Mouse (Mus musculus): Measurements from ENCODE around the gene Tnc.

Tnc gene

DNA sequence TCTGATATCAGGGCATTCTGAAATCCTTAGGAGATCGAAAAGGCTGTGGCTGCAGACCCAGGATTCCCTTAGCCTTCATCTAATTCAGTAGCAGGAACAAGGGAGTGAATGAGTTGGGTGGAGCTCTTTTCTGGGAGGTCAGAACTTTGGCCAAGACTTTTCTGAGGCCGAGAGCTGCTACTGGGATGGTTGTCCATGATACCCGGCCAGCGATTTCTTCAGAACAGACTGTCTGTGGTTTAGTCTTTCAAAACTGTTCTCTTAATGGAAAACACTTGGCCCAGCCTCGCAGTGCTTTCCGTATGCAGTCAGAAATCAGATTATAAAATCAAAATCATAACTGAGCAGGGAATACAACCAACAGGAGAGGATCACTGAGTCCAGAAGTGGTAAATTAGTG, 21.2 kb downstream of the Tnc start:
- no peak for DNase-seq (ENCODE audit: low read depth)

DNA sequence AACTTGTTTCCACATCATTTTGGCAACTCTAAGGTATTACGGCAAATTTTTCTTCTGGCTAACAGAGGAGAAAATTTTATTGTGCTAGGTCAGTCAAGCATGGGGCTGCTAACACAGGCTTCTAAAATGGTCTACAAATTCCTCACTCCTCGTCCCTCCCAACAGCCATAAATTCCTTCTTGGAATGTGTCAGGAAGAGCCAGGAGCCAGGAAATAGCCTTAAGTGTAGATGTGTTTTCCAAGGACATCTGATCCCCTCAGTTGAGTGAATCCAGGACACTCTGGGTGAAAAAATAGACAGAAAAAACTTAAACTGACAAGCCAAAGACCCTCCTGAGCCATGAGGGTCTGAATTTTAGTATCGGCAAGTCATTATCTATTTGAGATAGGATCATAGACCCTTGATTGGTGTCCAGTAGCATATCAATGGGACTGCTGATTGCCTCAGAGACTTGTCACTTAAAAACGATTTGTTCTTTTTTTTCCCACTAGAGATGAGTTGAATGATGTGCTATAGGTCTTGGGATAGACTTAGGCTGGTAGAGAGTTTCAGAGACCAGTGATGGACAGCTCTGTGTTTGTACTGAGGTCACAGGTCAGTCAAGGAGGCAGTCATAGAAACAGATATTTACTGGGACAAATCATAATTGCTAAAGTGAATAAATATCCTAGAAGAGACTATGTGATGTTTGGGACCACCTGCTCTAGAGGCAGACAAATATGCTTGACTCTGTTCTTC, 22.6 kb downstream of the Tnc start:
- no peak for DNase-seq (ENCODE audit: low read depth)

DNA sequence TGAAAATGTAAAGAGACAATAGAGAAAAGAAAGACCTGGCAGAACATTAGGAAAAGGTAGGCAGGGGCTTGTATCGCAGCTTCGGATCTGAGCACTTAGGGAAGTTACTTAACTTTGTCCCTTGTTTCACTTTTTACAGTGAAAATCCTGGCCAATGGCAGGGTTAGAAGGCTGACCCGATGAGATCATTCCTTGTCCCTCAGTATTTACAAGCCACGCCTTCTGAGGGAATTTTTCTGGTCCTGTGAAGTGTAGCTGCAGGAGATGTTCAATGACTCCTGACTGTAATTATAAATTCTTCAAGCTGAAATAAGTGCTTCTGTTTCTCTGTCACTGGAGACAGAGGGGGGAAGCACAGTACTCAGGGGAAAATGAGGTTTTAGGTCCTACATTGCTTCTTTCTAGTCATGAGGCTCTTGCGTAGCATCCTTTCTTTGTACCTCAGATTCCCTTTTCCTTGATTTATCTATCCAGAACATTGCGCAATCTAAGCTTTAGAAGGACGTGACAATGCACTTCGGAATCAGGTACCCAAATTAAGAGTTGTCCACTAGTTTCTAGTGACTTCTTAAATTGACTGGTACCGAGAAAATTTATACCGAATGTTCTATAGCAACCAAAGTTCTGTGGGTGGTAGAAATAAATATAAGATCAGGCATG, 25.8 kb downstream of the Tnc start:
- DNase-seq (ENCODE audit: low read depth): no peak

DNA sequence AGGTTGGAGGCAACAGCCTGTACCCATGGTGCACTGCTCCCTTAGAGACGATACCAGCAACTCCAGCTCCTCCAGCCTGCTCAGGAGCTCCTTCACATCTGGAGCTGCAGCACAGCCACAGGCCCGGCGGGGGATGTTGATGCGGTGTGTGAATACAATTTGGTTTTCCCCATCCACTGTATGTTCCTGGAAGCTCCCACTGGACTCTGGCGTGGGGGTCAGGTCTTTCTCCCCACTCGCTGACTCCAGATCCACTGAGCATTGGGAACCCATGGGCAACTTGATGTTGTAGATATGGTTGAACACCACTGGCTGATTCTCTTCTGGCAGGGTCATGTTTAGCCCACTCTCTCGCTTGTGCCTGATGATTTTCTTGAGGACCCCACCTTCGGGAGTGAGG, 26.7 kb downstream of the Tnc start:
- DNase-seq (ENCODE audit: low read depth): no peak

DNA sequence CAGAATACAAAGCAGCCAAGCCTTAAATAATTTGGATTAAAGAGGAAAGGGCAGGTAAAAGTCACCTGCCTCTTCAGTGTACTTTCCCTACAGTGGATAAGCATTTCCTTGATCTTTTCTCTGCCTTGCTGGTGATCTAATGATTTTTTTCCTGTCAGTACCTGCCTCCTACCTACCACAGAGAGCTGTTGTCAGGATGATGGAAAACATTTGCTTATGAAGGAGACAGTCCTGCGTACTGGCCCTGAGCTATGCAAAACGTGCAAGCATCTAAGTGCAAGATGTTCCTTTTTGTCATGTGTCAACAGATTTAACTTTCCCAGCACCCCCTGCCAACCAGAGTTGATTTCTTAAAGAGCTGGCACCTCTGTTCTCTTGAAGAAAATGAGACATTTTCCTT, 35.5 kb downstream of the Tnc start:
- no peak for DNase-seq (ENCODE audit: low read depth)

DNA sequence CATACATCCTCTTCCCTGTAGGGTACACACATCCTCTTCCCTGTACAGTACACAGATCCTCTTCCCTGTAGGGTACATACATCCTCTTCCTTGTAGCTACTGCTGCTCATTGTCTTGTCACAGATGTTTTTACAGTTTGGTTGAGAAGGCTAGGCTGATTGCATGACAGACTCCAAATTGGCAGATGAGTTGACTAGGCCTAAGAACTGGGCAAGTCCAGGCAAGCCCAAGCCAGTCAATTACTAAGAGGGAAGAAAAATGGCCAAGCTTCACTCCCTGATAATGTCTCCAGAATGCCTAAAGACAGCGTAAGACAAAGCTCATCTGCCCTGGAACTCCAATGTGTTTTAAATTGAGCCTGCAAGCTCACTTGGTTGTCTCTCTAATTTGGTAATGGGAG, 36.9 kb downstream of the Tnc start:
- no peak for DNase-seq (ENCODE audit: low read depth)

DNA sequence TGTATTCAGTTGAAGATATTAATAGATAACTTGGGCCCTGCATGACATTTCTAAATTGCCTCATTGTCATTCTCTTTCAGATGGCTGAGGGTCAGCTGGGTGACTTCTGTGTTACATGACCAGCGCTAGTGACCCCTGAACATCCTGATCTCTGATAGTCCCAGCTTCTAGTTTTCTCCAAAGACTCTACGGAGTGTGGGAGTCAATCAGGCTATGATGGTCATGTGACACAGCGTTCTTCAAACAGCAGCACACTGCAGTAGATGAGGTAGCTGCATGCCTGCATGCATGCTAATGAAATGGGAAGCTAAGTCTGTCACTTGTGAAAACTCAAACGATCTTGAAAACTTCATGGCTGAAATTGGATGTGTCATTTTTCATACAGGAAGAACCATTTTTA, 41.6 kb downstream of the Tnc start:
- DNase-seq (ENCODE audit: low read depth): no peak

DNA sequence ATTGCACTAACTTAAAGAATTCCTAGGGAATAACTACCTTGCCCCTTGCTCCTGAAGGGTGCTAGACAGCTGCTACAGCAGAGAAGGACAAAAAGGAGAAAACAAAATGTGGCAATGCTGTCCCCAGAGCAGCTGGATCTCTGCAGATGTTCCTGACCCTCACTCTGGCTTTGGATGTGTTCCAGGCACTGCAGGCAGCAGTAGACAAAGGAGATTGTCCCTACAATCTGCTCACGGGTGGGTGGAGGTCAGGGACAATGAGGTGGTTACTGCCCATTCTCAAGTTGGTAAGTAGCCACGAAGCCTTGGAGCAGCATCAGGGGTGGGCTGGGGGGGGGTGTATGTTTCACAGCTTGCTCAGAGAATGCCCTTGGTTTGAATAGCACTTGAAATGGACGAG, 43.1 kb downstream of the Tnc start:
- no peak for DNase-seq (ENCODE audit: low read depth)

DNA sequence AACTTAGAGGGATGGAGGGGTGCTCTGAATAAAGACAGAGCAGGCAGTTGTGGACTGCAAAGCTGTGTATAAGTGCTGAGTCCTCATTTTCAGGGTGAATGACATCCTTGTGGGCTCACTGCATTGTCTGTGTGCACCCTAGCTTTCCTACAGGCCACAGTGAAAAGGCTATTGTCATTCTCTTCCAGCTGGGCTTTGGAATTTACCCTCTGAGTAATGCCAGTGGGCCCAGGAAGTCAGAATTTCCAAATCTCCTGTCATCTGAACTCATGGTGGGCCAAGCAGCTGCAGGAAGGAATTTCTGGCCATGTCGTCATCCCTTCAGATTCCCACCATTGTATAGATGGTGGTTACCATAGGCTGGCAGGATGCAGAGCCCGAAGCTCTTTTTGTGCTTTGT, 44.6 kb downstream of the Tnc start:
- no peak for DNase-seq (ENCODE audit: low read depth)

DNA sequence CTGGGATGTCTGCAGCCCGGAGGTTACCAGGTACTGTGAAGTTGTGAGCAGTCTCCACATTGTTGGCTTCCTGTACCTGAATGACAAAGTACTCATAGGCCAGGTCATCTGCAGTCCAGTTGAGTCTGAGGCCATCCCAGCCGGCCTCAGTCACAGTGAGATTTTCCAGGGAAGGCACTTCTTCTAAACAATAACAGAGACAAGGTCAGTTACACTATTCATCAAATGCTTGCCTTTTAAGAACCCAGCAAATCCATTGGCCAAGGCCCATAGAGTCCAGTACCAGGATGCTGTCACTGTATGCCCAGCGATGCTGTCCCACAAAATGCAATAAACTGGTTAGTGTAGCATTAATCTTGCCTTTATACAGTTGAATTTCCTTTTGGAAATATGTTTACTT, 46.0 kb downstream of the Tnc start:
- no peak for DNase-seq (ENCODE audit: low read depth)

DNA sequence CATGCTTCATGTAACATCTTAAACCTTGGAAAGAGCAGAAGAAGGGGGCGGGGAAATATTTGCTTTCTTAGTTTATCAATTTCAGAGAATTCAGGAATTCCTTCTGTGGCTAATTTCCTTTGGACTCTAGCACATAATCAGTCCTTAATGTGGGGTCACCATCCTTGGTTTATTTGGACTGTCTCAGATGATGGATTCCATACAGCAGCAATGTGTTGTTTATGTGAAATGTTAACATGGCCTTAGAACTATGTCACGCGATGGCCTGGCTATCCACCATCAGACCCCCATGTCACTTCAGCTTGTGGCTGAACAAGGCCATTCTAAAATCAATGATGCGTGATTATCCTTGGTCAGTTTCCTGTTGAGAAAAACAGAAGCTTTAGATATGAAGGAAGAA, 46.5 kb downstream of the Tnc start:
- DNase-seq (ENCODE audit: low read depth): no peak

DNA sequence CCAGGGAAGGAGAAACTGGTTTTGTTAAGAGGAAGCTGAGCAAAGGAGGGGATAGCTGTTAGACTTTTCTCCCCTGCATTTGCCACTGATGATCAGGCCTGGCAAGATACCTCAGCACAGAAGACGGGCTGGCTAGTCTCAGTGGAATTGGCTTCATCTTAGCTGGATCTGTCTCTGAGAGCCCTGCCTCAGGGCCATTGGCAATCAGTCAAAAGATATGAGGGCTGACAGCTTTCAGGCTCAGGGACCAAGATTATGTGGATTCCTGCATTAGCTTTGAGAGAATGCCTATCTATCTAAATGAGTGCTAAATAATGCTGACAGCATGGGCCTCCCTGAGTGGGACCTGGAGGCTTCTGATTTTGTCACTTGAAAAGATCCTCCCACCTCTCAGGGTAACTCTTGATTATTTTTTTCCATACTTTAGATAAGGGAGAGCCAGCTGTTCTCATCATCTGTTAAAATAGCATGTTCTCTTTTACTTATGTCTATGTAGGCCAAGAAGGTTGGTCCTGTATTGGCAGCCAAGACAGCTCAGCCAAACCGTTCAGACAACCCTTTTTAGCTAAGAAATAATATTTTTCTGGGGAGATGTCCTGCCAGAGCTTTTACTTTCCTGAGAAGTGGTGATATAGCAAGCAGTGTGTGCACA, 53.2 kb downstream of the Tnc start:
- no peak for DNase-seq (ENCODE audit: low read depth)

DNA sequence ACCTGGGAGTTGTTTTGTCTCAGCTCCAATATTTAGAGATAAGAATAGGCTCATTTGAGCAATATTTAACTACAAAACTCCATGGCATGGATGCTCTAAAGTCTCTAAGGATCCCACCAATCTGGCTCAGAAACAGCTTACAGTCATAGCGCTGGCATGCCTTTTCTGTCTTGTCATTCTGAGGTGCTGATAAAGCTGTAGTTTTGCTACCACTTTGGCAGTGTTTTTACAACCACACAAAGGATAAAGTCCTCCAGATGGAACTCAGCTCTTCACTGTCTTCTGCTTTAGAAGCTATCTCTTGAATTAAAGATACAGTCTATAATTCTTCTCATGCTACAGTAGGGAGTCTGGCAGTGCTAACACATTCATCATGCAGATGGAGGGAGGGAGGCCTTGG, 56.6 kb downstream of the Tnc start:
- no peak for DNase-seq (ENCODE audit: low read depth)

DNA sequence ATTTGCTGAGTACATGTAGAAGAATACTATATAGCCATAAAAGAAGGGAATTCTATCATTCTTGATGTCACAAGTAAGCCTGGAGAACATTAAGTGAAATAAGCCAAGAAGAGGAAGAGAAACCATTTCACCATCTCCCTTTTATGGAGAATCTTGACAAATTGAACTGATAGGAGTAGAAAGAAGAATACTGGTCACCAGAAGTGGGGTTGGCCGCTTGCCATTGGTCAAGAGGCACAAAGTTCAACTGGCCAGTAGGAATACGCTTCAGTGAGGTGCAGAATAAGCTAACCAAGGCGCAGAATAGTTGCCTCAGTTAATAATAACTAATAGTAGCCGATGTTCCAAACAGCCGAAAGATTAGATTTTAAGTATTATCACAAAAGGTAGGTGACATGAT, 58.7 kb downstream of the Tnc start:
- no peak for DNase-seq (ENCODE audit: low read depth)

DNA sequence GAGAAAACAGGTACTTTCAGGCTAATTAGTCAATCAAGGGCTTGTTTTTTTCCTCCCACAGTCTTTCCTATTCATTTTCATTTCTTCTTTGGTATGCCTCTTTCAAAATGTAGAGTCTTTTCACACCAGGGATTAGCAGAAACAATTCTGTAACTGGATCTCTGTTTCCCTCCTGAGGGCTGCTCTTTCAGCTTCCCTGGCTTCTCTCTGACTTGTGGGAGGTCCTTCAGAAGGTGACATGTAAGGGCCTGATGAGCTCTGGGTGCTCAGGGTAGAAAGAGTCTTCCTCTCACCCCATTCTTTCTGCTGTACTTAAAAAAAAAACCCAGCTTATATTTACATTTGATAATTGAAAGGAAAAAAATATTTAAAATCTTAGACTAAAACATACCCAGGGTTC, 60.2 kb downstream of the Tnc start:
- no peak for DNase-seq (ENCODE audit: low read depth)

DNA sequence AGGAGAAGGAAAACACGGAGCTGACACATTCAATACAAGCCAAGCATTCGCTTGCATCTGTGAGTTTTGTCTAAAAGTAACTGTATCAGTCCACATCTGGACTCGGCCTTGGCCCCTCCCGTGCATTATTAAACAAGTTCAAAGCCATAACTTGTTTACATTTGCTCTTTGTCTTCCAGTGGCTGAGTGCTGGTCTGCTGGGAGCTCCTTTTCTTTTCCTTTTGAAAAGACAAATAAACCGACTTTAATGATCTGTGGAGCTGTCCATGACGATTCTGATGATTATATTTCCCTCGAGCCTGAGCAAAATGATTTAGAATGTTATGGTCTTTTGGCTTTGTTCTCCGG, 63.7 kb downstream of the Tnc start:
- DNase-seq (ENCODE audit: low read depth): no peak

DNA sequence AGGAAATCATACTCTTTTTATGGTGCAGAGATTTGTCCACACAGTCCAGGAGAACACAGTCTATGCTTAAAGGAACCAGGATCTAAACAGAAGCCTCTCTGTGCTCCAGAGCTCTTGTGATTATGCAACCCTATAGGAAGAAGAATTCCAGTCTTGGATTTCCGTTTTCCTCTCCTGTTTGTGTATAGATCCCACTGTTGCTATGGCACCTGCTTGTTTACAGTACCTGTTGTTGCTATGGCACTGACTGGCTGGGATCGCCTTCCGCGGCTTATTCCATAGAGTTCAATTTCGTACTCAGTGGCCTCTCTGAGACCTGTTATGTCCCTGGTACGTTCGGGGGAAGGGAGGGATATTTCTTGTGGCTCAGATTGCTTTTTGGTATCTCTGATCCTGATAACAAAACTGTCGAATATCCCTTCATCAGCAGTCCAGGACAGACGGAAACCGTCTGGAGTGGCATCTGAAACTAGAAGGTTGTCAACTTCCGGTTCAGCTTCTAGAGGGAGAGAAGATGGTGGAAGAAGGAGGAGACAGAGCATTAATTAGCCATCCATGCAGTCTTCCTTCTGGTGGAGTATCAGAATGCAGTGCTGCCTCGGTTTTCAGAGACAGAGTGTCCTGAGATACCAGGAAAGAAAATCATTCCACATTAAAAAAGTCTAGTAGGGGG, 64.3 kb downstream of the Tnc start:
- DNase-seq (ENCODE audit: low read depth): no peak

DNA sequence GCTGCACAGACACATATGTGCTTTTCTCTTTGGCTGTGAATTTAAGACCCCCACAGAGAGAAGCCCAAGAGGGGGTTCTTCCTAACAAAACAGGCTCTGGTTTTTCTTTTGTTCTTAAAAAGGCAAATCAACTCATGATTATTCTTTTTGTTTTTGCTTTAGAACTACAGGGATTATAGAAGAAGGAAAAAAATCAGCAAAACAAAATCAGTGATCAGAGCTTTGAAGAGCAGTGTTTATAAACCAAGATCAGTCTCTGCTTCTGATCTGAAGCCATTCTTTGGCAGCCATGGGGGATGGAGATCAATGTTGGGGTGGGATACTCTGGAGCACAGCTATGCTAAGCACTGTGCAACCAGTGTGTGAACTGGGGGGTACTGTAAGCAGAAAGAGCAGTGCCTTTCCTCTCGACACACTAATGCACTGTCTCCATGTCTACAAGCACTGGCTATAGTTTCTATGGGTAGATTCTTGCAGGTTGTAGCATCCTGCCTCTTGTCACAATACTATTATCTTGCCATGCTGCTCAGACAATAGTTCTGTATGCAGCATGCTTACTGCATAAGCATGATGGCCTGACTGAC, 66.5 kb downstream of the Tnc start:
- no peak for DNase-seq (ENCODE audit: low read depth)

DNA sequence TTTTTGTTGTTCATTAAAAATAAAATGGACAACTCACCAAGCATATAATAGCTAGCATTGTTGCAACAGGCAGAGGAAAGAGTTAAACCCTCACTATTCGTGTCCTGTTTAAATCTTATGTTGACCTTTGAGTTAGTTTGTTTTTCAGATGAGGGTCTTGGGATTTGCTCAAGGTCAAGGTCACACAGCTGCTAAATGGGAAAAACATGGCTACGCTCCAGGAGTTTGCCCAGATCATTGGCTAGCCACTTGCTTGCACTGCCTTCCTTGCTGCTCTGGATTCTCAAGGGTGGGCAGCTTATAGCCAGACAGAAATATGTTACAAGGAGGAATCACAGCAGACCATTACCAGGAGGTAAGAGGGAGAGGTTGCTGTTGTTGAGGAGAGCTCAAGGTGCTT, 67.2 kb downstream of the Tnc start:
- DNase-seq (ENCODE audit: low read depth): no peak

DNA sequence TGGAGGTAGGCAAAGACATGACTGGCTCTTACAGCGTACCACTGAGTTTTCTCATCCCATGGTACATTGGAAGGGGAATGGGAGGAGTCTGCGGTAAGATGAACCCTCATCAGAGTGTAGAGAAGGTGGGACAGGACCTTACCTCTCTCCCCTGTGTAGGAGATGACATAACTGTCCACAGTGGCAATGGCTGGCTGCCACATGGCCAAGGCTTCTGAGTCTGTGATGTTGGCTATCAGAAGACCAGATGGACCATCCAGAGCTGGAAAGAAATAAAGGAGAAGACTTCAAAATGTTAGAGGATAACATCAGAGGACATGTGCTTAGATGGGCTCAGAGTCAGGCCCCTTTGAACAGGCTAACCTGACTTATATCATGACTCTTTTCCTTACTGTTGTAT, 74.3 kb downstream of the Tnc start:
- DNase-seq (ENCODE audit: low read depth): no peak

DNA sequence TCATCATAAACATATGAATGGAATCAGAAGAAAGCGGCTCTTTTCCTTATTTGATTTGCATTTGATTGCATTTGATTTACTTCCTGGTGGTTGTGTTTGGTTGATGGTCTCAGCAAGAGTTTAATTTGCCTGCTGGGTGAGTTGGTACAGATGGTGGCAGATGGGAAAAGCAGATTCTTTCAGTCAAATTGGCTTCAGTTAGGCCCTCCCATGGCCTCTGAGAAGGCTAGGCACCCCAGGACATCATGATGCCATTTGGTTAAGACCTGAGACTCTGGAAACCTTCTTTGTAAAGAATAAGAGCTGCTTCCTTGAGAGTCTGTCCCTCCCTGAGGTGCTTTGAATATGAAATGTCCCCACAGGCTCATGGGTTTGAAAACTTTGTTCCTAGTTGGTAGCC, 75.1 kb downstream of the Tnc start:
- no peak for DNase-seq (ENCODE audit: low read depth)

DNA sequence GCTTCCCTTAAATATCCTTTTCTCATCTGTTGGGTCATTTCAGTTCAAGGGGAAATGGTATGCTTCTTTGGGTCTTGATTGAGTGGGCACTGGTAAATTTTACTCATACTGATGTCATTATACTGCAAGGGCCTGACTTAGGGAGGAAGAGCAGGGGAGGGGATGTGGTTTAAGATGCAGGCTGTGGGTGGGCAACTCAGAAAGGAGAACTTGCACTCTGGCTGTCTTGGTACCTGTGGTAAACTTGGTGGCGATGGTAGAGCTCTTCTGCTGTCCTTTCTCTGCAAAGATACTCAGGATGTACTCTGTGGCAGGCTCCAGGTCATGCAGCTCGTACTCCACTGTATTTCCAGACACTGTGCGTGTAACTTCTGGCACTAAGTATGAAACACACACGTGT, 75.9 kb downstream of the Tnc start:
- no peak for DNase-seq (ENCODE audit: low read depth)

DNA sequence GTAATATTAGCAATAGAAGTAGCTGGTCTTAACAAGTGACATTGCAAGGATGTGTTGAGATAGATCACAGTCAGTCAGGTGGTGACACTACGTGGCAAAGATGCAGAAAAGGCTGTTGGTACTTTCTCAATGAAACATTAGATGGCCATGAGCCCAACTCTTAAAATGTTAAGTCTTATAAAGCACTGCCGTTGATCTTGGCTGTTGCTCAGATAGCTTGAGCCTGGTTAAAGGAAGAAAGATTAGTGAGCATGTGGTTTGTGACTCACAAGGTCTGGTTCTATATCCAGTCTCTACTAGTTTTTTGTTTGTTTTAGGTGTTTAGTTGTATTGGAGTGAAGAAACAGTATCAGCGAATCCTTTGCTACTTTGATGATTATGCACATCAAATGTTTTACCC, 76.9 kb downstream of the Tnc start:
- DNase-seq (ENCODE audit: low read depth): no peak

All from c-Kit-positive CD71-positive TER-119-negative erythroid progenitor cells, embryonic 14.5 days (primary cell).